Mouse (Mus musculus) embryonic facial prominence, embryonic 10.5 days (tissue): ENCODE data around the gene Rfx5. TPM values are rescaled to one million over a fixed set of nuclear protein-coding genes. Genes with fewer than 3 reads are reported as not detected.
A peak's percentile ranks its signal among the peaks of the same experiment; 100 is the strongest.
"Not testable (repeated sequence)": the region's sequence is repeated elsewhere in the genome, so short reads cannot be mapped to it uniquely, and the experiment has no call there.

Experiments
- DNase-seq: peaks from one replicate; pipeline ENCODE4 v3.0.0-alpha.2; 2017; ENCODE audit warnings: low spot score
- H3K27ac ChIP-seq: fragments of 300-500 bp; sonication (generic); replicated peaks from 2 replicates; pipeline ENCODE4 v1.5.1; 2016; ENCODE audit warnings: mild to moderate bottlenecking
- H3K27me3 ChIP-seq: fragments of 300-500 bp; sonication (generic); replicated peaks from 2 replicates; pipeline ENCODE4 v1.6.1; 2016; ENCODE audit warnings: low read depth, mild to moderate bottlenecking; ENCODE audit not compliant: poor library complexity, severe bottlenecking
- H3K36me3 ChIP-seq: fragments of 300-500 bp; sonication (generic); replicated peaks from 2 replicates; pipeline ENCODE4 v1.6.1; 2016; ENCODE audit warnings: mild to moderate bottlenecking, moderate library complexity
- H3K4me1 ChIP-seq: fragments of 300-500 bp; sonication (generic); 2 replicates; pipeline ENCODE4 v1.6.1; 2016
- H3K4me3 ChIP-seq: fragments of 300-500 bp; sonication (generic); 2 replicates; pipeline ENCODE4 v1.5.1; 2016; ENCODE audit warnings: mild to moderate bottlenecking, moderate library complexity
- H3K9me3 ChIP-seq: fragments of 300-500 bp; sonication (generic); 2 replicates; pipeline ENCODE4 v1.6.1; 2016; ENCODE audit warnings: mild to moderate bottlenecking
- WGBS: fragments of 180-500 bp; shearing (Covaris S2); methylation state at CpG from one replicate; pipeline ENCODE4 v1.1.7; 2016; 5-methylcytosine and 5-hydroxymethylcytosine counted together
- polyA plus RNA-seq: library from polyadenylated mRNA; unstranded; fragments of >200 nt; fragmentation: Nextera tagmentation; extraction: Ambion mirVana; gene quantifications from 2 replicates; pipeline ENCODE4 v1.2.1, GENCODE M21; 2016

Rfx5 gene
- polyA plus RNA-seq, 1 experiment from 2014 or later = 7.0 TPM

- not testable (repeated sequence) for DNase-seq, H3K9me3 ChIP-seq, H3K27me3 ChIP-seq, H3K27ac ChIP-seq, H3K4me3 ChIP-seq, H3K36me3 ChIP-seq
- peaks cover 23% of the 10 kb centered on the region for H3K4me1 ChIP-seq
- WGBS = 87% methylated on average over 4 of the region's 4 CpGs
These were observed 24.9 kb upstream of the Rfx5 start for GRCm38 (mm10) chr3:94928979-94929378.

GRCm38 (mm10) chr3:94930386-94931266 lies 23.2 kb upstream of the Rfx5 start:
- not testable (repeated sequence) for H3K27ac ChIP-seq, H3K9me3 ChIP-seq, H3K36me3 ChIP-seq, H3K4me3 ChIP-seq, H3K27me3 ChIP-seq, DNase-seq
- 40% methylated on average over 7 of the region's 7 CpGs for WGBS
- peaks cover 23% of the 10 kb centered on the region for H3K4me1 ChIP-seq

- not testable (repeated sequence) for H3K27me3 ChIP-seq, DNase-seq, H3K4me3 ChIP-seq, H3K36me3 ChIP-seq, H3K9me3 ChIP-seq, H3K27ac ChIP-seq
- 72% methylated on average over 10 of the region's 10 CpGs for WGBS
- H3K4me1 ChIP-seq = peaks cover 23% of the 10 kb centered on the region
These were observed 22.3 kb upstream of the Rfx5 start for GRCm38 (mm10) chr3:94931427-94932082.

- H3K36me3 ChIP-seq, H3K4me3 ChIP-seq, H3K9me3 ChIP-seq, DNase-seq, H3K27me3 ChIP-seq: not testable (repeated sequence)
- H3K4me1 ChIP-seq = peaks cover 23% of the 10 kb centered on the region
- WGBS = 76% methylated on average over 2 of the region's 2 CpGs
- 0 out of 2 replicates have a peak overlapping the region, but pooled peaks have one; percentile 80 for H3K27ac ChIP-seq
These were observed 21.6 kb upstream of the Rfx5 start for GRCm38 (mm10) chr3:94932279-94932678.

GRCm38 (mm10) chr3:94932809-94933564 lies 20.9 kb upstream of the Rfx5 start, which contains the start of gene Selenbp1:
Gene Selenbp1 (plus strand): TSS chr3:94933056.
- H3K4me1 ChIP-seq = peaks cover 23% of the 10 kb centered on the region
- WGBS = 40% methylated on average over 16 of the region's 16 CpGs
- DNase-seq = peak; percentile 64
- H3K36me3 ChIP-seq = no peaks in the 10 kb centered on the region
- H3K4me3 ChIP-seq = peak within 1 kb of the TSS; percentile 42
- no peaks in the 10 kb centered on the region for H3K9me3 ChIP-seq
- H3K27me3 ChIP-seq = no peaks in the 10 kb centered on the region
- H3K27ac ChIP-seq = peak within 1 kb of the TSS; percentile 80

GRCm38 (mm10) chr3:94933604-94934003 lies 20.3 kb upstream of the Rfx5 start:
- WGBS = no CpG with 5 or more reads among the region's 2 CpGs
- peaks cover 23% of the 10 kb centered on the region for H3K4me1 ChIP-seq
- H3K36me3 ChIP-seq, DNase-seq, H3K27ac ChIP-seq, H3K4me3 ChIP-seq, H3K27me3 ChIP-seq, H3K9me3 ChIP-seq: not testable (repeated sequence)

- H3K27ac ChIP-seq, H3K4me3 ChIP-seq, DNase-seq, H3K9me3 ChIP-seq, H3K36me3 ChIP-seq, H3K27me3 ChIP-seq: not testable (repeated sequence)
- WGBS = 94% methylated on average over 3 of the region's 3 CpGs
- peaks cover 23% of the 10 kb centered on the region for H3K4me1 ChIP-seq
These were observed 19.3 kb upstream of the Rfx5 start for GRCm38 (mm10) chr3:94934564-94934963.

- H3K4me3 ChIP-seq, DNase-seq, H3K27ac ChIP-seq, H3K36me3 ChIP-seq, H3K27me3 ChIP-seq, H3K9me3 ChIP-seq: not testable (repeated sequence)
- H3K4me1 ChIP-seq = peaks cover 26% of the 10 kb centered on the region
- 85% methylated on average over 3 of the region's 3 CpGs for WGBS
These were observed 18.5 kb upstream of the Rfx5 start for GRCm38 (mm10) chr3:94935332-94935731.

- peaks cover 20% of the 10 kb centered on the region for H3K4me1 ChIP-seq
- not testable (repeated sequence) for H3K27ac ChIP-seq, H3K4me3 ChIP-seq, H3K9me3 ChIP-seq, H3K36me3 ChIP-seq, H3K27me3 ChIP-seq, DNase-seq
- 84% methylated on average over 5 of the region's 5 CpGs for WGBS
These were observed 17.7 kb upstream of the Rfx5 start for GRCm38 (mm10) chr3:94936147-94936546.

- H3K4me1 ChIP-seq = peaks cover 19% of the 10 kb centered on the region
- H3K36me3 ChIP-seq, H3K4me3 ChIP-seq, H3K27me3 ChIP-seq, H3K9me3 ChIP-seq, H3K27ac ChIP-seq, DNase-seq: not testable (repeated sequence)
- WGBS = 89% methylated on average over 7 of the region's 7 CpGs
These were observed 16.7 kb upstream of the Rfx5 start for GRCm38 (mm10) chr3:94937194-94937593.

- H3K36me3 ChIP-seq, H3K27me3 ChIP-seq, H3K4me3 ChIP-seq, H3K4me1 ChIP-seq, DNase-seq, H3K9me3 ChIP-seq, H3K27ac ChIP-seq: not testable (repeated sequence)
- 59% methylated on average over 9 of the region's 9 CpGs for WGBS
These were observed 13.8 kb upstream of the Rfx5 start for GRCm38 (mm10) chr3:94940033-94940432.

GRCm38 (mm10) chr3:94942211-94942967 lies 11.5 kb upstream of the Rfx5 start:
- WGBS = 82% methylated on average over 9 of the region's 9 CpGs
- not testable (repeated sequence) for H3K4me1 ChIP-seq, DNase-seq, H3K27ac ChIP-seq, H3K4me3 ChIP-seq, H3K36me3 ChIP-seq, H3K27me3 ChIP-seq, H3K9me3 ChIP-seq
